In genomic region chr1:171681009-171681408, GRCm38 (mm10) we compare ENCODE assay signal across 13 mouse cellular contexts. TPM values are rescaled to one million over a fixed set of nuclear protein-coding genes. Genes with fewer than 3 reads are reported as not detected.
DNase-seq lines count a peak whose midpoint lies in the region; TF ChIP-seq lines count a peak whose summit lies in the region.
"Had no signal": no experiment of that assay in that cellular context is flagged by ENCODE, and none has a peak within 500 bp of the region (broad histone marks: within the 10 kb centered on the region; RNA-seq: fewer than 3 reads in every experiment).

No protein-coding gene starts in this region.

- H3K4me3 ChIP-seq in layer of hippocampus, adult 2 months, result no peak overlapping the region
- H3K4me3 ChIP-seq: erythroblast, embryonic 14.5 days; hindbrain, embryonic 13.5 days had no signal

- H3K27ac ChIP-seq in layer of hippocampus, adult 2 months, result no peak overlapping the region
- H3K27ac ChIP-seq: hindbrain, embryonic 13.5 days; stomach, postnatal 0 days had no signal

- TF ChIP-seq CTCF in layer of hippocampus, adult 2 months (conservative IDR thresholded peaks at IDR 0.05), result no peak

- DNase-seq in lung, postnatal 25 days (ENCODE audit: low spot score), result peak; percentile 37
- DNase-seq in lung, postnatal 14 days, result no peak
- DNase-seq in induced T-regulatory cell, adult 2 months (ENCODE audit: low read depth), result peak; percentile 81
- peak; percentile 63 for DNase-seq in naive thymus-derived CD4-positive, alpha-beta T cell, adult 2 months (ENCODE audit: low read depth)
- no peak for DNase-seq in layer of hippocampus, adult 2 months (ENCODE audit: low spot score in 2 of 2)
- no peak for DNase-seq in adrenal gland, postnatal 14 days
- DNase-seq in layer of hippocampus, adult 18-20 months (ENCODE audit: low spot score in 2 of 2), result no peak
- no peak for DNase-seq in cerebellum, adult 11-12 months
- DNase-seq: adrenal gland, adult 2 months; cerebellum, postnatal 14 days had no signal

RNA-seq across cellular contexts. Expression of gene Cd48, which starts 0.8 kb away (rescaled TPM):
- not detected for total RNA-seq in layer of hippocampus, adult 2 months (2021)
- 2.6 and 7.7 TPM in 2 replicates for total RNA-seq in adrenal gland, postnatal 14 days (2021)
- under 1 TPM; 0.38 to 0.62 TPM for total RNA-seq in layer of hippocampus, adult 18-20 months (2021)

RNA-seq across cellular contexts. Expression of gene Slamf7, which starts 28.2 kb away (rescaled TPM):
- not detected for total RNA-seq in layer of hippocampus, adult 2 months (2021)
- 0.74 and 2.7 TPM in 2 replicates for total RNA-seq in adrenal gland, postnatal 14 days (2021)
- total RNA-seq in layer of hippocampus, adult 18-20 months (2021), result not detected

Comparison
In these comparisons a context has a peak if more than half of its experiments do, and no peak if none do; other contexts are left out.
1. DNase-seq: peak in lung, postnatal 25 days (single experiment), induced T-regulatory cell, adult 2 months (single experiment) and naive thymus-derived CD4-positive, alpha-beta T cell, adult 2 months (single experiment); none in lung, postnatal 14 days (single experiment), layer of hippocampus, adult 2 months (0 of 2), adrenal gland, postnatal 14 days (single experiment), layer of hippocampus, adult 18-20 months (0 of 2) and cerebellum, adult 11-12 months (single experiment).